Mouse (Mus musculus) adrenal gland, postnatal 0 days (tissue): ENCODE data around the gene Lmo1. TPM values are rescaled to one million over a fixed set of nuclear protein-coding genes. Genes with fewer than 3 reads are reported as not detected.

Experiments
- polyA plus RNA-seq: library from polyadenylated mRNA; unstranded; fragments of >200 nt; fragmentation: Nextera tagmentation; extraction: Ambion mirVana; gene quantifications from 2 replicates; pipeline ENCODE4 v1.2.1, GENCODE M21; 2015

The Lmo1 gene
- 22.4 and 48.3 TPM in 2 replicates for polyA plus RNA-seq

DNA sequence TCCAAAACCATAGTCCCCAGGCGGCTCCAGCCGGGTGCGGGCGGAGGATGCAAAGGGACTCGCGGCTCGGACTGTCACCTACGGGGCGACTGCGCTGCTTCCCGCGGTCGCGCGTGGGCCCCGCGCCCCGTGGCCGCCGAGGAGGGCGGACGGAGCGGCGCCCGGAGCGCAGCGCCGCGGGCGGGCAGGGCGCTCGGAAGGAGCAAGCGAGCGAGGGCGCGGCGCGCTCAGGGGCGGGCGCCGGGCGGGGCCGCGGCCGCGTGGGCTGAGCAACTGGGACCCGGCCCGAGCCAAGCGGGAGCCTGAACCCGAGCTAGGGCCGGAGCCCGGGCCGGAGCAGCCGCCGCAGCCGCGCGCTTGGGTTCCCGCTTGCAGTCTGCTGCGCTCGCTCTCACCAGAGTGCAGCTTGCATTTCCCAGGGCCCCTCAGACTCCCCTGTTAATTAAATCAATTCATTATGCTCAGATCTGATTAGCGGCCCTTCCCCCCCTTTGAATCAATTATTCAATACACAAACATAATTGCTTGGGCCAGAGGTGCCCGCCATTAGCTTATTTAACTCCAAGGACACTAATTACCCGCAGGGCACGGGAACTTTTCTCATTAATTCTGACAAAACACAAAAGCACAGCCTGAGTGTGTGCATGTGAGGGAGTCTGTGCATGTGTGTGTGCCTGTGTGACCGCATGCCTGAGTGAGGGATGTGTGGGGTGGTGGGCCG, at the start of gene Lmo1:
Gene Lmo1 (minus strand): TSS at position 259 of the 721 bp plus-strand sequence.

Other genes with a start within 250 kb of the Lmo1 start
- gene Nlrp10, start 245.0 kb downstream of the Lmo1 start, polyA plus RNA-seq, result 0.03 and 0.29 TPM in 2 replicates
- 64.8 and 79.2 TPM in 2 replicates for gene Eif3f, start 240.8 kb downstream of the Lmo1 start, polyA plus RNA-seq
- gene Tub, start 224.9 kb downstream of the Lmo1 start, polyA plus RNA-seq, result 7.3 and 17.2 TPM in 2 replicates
- gene Ric3, start 91.9 kb downstream of the Lmo1 start, polyA plus RNA-seq, result 10.5 and 24.5 TPM in 2 replicates